Mouse (Mus musculus) telencephalon, adult 2 months (tissue): Measurements from ENCODE around the gene Pde4dip.

ENCODE experiments used
- DNase-seq: peaks from one replicate; pipeline ENCODE4 v3.0.0-alpha.2; 2011; ENCODE audit warnings: low read depth, low spot score

The Pde4dip gene

DNA sequence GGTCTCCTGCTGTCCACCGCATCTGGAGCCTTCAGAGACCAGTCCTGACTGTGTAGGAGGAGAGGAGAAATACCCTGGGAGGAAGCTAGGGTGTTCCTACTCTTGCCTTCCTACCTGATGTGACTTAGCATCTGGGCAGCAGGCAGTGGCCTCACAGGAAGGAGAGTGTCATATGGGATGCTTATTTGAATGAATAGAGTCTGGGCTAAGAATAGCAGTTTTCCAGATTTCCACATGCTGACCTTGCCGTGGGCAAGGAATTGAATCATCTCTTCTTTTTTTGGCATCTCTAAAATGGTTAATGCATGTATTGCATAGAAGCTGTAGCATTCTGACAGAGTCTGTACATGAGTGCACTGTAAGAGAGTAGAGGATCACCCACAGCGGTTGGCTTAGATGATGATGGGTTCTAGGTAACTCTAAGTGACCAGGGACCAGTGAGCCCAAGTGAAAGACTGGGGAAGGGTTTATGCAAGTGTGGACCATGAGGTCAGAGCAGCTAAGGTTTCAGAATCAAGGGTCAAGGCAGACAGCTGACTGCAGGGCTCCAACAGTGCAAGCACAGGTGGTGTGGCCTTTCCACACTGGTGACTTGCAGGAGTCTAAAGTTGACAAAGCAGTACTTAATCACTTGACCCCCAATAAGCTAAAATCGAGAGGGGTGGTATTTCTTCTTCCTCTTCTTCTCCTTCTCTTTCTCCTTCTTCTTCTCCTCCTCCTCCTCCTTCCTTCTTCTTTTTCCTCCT, 202.0 kb downstream of the Pde4dip start:
- no peak for DNase-seq

DNA sequence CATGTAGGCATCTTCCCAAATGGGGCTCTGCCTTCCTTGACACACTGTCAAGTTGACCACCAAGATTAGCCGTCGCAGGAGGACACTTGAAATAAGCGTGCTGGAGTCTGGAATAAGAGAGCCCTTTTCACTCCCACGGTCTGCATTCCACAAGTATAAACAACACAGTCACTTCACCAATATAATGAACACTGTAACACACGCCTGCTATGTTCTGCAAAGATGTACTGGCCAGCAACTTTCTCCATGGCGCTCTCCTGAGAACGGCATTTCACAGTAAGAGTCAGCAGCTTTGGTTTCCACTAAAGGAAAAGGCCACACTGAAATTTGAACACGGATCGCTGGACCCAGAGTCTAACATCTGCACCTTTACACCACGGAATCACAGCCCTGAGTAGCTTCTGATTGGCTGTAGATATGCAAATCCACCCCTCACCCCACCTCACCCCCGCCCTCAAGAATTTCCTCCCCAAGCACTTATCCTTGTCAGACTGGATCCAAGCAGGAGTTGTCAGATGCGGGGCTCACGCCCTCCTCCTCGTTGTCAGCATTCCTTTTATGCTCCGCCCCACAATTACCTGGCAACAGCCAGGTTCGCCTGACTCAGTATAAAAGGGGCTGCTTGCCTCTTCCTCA, 204.8 kb downstream of the Pde4dip start:
- DNase-seq = no peak

DNA sequence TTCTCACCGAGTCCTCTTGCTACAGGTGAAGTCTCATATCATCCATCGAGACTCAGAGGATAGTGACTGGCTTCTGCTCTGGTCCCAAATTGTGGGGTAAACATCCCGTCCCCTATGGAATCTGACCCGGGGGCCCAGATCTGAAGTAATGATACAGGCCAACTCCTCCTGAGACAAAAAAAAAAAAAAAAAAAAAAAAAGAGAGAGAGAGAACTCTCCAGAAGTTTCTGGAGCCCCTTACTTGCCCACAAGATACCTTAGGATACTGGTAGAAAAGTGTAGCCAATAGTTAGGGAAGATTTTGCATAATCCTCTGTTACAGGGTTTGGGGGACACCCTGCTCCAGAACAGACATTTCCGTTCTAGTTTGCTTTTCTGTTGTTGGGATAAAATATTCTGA, 205.9 kb downstream of the Pde4dip start:
- DNase-seq = no peak

DNA sequence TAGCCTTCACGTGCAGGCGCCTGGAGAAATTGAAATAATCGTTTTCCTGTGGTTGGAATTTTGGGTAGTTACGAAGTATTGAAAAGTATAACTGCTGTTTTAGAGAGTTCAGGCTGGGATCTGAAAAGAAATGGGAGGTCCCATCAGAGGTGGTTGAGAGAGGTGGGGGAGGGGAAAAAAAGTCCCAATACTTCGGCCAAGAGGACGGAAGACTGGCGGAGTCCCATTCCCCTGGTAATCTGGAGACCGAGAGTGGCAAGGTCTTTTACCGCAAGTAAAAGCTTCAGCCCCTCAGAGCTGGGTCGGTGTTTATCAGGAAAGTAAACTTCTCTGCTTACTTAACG, 206.4 kb downstream of the Pde4dip start:
- DNase-seq = no peak

DNA sequence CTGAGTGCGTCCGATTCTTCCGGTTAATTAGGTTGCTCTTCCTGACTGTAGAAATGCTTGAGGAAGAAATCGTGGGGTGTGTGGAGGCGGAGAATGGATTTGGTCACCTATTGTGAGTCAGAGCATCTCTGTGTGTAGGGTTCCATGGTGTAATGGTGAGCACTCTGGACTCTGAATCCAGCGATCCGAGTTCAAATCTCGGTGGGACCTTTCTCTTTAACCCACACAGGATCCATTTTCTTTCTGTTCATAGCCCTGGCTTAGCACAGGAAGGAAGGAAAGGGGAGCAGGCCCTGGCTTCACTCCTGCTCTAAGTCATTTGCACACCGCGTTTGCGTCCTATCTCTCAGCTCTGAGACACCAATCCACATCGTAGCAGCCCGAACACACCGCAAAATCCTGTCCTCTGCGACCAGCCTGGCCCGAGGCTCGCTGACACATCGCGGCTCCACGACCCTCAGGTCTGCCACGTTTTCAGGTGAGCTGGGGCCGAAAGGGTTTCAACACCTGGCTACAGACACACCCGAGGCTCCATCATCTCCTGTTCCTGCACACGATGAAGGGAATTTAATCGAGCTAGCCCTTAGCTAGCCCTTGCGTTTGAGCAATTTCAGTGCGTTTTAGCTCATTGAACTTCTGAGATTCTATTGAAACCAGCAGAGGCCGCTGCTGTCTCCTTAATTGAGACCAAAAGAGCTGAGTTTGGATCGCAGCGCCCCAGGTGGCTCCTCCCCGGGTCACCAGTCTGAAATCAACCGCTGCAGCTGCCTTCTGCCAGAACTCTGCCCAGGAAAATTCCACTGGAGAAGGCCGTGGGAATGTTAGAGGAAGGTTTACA, 207.0 kb downstream of the Pde4dip start:
- no peak for DNase-seq

DNA sequence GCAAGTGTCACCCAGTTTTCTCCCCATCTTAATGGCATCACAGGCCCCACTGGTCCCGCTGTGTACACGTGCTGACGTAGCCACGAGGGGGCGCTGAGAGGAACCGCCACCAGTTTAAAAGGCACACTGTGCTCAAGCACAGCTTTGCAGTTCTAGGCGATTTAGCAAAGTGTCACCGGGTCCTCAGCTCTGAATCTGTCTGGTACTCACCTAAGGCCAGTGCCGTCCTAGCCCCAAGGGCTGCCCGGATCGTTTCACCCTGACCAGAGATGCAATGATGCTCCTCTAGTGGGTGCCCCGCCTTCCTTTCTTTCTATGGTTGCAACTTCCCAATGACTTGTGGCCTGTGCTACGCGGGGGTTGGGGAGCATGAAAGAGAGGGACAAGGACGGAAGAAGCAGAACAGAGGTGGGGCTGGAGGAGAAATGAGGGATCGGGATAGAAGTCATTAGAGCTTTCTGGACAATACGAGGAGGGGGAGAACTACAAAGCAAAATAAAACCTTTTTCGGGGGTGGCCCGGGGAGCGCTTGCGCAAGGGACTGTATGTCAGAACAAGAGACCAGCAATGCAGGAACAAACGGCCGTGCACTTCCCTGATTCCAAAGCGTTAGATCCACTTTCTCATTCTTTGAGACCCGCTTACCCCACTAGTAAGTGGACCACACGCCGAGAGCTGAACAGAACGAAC, 207.7 kb downstream of the Pde4dip start:
- DNase-seq = no peak

DNA sequence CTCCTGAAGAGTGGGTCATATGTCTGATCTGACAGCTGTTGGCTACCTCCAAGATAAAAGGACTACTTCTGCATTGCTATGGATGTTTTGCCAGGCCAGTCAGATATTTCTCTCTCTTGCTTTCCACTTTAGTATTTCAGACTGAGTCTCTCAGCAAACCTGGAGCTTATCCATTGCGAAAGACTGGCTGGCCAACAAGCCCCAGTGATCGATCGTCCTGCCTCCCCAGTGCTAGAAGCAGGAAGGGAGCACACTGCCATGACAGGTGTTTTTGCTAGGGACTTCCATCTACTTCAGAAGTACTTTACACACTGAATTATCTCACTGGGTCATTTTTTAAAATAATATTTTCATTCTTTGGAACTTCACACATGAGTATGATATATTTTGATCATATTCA, 210.1 kb downstream of the Pde4dip start:
- DNase-seq = no peak

DNA sequence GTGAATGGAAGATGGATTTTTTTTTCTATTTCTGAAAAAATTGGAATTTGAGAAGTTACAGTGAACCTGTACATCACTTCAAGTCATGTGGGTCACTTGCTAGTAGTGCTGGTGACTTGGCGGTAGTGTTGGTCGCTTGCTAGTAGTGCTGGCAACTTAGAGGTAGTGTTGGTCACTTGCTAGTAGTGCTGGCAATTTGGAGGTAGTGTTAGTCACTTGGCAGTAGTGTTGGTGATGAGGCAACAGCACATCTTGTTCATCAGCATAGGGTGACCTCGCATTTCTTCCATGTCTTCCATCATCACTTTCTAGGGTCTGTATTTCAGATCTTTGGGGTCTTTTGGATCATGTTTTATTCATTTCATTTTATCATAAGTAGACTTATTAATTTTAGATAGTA, 212.4 kb downstream of the Pde4dip start:
- DNase-seq = no peak

DNA sequence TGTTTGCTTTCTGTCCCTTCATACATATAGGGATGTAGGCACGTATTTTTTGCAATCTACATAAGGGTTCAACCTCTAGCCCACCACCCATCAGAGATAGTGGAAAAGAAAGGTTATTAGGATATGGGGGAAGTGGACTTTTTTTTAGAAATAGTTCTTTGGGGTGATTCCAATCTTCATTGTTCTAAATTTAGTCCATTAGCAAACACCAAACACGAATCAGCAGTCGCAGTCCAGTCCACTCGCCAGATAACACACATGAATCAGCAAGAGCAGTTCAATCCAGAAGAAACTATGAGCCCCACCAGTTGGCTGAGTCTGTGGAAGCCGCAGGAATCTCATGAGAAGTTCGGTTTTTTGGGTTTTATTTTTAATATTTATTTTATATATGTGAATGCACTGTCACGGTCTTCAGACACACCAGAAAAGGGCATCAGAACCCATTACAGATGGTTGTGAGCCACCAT, 213.8 kb downstream of the Pde4dip start, which contains the start of gene Gm17651:
Gene Gm17651, minus strand, starts transcription at position 51 of the 467 bp plus-strand sequence.
- DNase-seq = no peak

DNA sequence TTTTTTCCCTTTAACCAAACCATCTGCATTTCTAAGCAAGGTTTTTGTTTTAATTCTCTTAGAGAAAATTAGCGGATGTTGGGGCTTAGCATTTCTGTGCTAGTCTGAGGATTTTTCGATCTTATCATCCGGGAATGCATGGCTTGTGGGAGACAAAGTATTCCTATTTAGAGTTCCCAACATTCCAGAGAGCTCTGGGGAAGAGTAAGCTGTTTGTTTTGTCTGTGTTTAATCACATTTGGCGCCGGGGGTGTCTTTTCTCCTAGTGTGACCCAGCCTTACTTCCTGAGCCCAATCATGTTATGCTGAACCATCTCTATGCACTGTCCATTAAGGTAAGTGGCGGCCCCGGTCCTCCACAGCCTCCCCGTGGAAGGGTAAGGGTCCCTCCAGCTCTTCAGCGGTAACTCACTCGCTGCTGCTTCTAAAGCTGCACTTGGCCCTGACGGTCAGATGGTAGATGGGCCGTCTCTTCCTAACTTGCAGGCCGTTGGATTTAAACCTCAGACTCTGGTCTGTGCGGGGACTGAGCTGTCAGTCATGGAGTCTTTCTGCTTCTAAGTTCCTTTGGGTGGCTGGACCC, 221.3 kb downstream of the Pde4dip start:
- DNase-seq = no peak

DNA sequence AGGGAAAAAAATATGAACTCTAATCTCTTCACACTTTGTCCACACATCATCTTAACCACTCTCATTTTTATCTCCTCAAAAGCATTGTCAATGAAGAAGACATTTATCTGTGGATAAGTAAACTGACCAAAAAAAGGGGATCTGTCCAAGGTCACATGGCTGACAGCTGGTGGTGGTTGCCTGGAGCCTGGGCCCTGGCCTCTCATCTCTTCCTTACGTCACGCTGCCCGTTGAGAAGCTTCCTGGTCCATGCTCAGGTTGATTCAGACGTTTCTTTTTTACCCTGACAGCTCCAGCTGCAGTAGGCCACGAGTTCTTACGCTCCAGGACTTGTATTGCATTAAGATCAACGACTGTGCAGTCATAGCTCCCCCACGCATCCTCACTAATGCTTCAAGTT, 222.4 kb downstream of the Pde4dip start:
- no peak for DNase-seq

DNA sequence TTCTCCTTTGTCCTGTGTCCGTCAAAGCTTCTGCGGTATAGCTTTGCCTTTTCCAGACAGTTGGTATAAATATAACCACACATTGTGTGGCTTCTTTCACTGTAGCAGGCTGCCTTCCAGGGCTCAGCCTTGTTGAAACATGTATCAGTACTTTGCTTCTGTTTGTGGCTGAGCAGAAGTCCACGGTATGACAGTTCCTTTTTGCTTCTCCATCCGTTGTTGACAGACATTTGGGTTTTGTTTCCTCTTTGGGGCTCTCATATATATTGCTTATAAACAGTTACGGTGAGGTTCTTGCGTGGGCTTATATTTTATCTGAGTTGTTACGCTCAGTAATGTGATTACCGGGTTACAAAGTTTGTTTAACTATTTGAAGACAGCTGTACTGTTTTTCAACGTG, 223.0 kb downstream of the Pde4dip start:
- DNase-seq = no peak

DNA sequence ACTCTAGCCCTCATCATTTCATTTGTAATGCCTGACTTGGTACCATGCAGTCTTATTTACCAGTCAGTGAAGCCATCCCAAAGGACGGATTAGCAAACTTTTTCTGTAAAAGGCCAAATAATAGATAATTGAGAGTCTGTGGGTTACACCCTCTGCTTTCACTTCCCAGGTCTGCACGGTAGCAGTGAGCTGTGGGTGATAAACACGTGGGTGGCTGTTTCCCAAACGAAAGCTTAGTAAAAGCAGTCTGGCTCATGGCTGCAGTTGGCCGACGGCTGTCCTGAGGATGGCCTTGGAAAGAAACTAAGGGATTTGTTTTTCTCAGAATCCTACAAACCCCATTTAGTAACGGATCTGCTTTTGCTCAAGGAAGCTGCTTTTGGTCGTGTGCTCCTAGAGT, 227.3 kb downstream of the Pde4dip start:
- no peak for DNase-seq

DNA sequence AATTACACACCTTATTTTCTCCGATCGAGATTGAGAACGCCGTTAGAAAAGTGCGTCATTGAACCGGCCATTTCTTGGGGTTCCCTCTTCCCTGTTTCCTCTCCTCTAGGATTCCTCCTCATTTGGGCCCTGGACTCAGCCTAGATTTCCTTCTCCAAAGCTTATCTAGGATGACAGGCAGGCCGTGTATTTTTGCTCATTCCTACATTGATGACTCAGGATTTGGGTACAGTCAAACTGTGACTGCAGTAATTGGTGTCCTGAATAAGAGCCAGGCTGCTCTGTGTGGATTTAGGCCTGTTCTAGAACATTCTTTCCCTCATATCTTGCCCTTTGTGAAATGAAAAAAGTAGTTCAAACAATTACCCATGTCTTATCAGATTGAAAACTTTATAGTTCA, 228.8 kb downstream of the Pde4dip start:
- no peak for DNase-seq

DNA sequence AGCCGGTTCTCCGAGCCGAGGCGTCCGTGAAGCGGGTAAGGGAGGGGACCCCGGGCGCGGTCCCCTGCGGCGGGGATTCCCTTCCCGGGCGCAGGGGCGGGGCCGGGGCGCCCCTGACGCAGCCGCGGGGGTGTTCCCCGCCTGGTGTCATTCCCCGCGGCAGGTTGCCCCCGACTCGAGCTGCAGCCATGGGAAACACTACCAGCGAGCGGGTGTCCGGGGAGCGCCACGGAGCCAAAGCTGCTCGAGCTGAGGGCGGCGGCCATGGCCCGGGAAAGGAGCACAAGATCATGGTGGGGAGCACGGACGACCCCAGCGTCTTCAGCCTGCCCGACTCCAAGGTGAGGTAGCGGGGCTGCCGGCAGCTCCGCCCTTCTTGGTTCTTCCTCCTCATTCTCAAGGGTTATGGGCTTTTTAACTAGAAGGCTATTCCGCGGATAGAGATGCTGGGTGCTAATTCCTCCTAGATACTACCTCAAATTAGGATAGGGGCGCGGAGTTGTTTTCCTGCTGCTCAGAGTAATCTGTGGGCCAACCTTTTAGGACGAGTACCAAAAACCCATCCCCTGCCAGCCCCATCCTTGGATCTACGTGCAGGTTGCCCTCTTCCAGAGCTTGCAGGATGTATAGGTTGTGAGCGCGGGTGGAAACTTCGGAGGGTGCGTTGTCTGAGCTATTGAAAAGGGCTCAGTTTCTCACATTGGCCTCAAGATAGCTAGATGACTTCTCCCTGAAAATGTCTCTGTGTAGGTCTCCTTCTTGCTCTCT, 229.9 kb downstream of the Pde4dip start:
- DNase-seq = peak; percentile 10

DNA sequence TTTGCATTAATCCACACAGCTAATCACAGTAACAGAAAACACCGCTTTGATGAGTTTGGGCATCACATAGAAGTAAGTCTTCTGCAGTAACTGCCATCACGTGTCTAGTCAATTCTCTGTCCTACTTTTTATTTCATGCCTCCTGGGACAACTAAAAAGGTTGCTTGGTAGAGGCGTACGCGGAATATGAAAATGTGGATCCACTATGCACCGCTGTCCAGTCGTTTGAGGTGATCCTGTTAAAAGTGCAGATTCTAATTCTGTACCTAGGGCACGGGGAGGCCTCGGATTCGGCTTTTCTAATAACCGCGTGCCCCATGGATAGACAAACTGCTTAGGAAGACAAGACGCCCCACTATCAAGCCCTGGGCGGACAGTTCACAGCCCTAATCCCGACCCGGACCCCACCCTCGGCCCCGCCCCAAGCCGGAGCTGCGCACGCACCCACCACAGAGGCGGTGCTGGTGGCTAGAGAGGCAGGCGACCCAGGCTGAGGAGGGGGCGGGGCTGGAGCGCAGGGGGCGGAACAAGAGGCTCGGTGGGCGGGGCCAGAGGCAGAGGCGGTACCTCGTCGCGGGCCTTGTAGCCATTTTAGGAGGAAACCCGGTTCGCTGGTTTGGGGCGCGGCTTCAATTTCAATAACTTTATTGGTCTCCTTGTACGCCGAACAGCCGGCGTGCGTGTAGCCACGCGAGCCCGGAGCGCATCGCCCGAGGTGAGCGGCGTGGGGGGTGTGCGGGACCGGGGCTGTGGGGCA, 230.7 kb downstream of the Pde4dip start, which contains the start of gene Prkab2:
Gene Prkab2, plus strand, starts transcription at position 539 of the 757 bp plus-strand sequence.
- peak; percentile 97 for DNase-seq

DNA sequence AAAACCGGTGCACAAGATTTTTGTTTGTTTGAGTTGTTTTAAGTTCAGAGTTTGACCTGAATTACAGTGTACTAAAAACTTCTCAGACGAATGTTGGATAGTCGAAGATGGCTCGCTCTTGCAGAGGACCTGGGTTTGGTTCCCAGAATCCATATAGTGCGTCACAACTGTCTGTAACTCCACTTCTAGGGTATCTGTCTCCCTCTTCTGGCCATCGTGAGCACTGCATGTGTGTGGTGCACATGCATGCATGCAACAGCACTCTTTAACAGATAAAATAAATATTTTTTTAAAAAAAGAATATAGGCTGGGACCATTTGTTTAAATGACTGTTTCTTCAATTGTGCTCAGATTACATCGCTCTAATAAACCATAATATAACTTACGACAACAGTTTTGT, 233.6 kb downstream of the Pde4dip start:
- no peak for DNase-seq

DNA sequence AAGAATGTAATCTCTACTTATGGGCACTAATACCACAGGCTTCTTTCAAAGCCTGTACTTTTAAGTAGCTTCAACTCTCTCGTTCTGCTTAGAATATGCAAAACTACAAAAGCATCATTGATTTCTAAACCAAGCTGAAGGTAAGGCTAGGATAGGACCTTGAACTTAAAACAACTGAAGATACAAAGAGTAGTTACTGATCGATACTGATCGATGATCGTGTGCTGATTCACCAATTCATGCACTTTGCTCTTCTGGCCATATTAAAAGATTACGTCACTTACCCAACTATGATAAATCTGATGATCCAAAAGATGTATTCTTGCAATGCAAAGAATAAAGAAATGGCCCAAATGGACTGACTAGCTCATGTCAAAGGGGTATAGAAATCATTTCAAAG, 234.7 kb downstream of the Pde4dip start:
- DNase-seq = no peak

DNA sequence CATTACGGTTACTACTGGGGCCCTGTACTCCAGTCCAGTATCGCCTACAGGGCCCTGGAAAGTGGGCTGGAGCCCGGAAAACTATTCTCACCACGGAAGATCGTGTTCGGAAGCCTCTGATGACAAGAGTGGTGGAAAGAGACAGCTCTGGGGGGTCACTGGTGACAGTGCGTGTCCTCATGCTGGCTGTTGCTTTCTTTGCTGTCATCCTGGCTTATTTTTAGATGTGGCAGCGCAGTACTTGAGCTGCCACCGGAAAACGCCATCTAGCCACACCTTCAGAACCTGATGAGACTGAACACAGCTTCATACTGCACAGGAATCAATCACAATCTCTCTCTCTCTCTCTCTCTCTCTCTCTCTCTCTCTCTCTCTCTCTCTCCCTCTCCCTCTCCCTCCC, 236.9 kb downstream of the Pde4dip start:
- no peak for DNase-seq

DNA sequence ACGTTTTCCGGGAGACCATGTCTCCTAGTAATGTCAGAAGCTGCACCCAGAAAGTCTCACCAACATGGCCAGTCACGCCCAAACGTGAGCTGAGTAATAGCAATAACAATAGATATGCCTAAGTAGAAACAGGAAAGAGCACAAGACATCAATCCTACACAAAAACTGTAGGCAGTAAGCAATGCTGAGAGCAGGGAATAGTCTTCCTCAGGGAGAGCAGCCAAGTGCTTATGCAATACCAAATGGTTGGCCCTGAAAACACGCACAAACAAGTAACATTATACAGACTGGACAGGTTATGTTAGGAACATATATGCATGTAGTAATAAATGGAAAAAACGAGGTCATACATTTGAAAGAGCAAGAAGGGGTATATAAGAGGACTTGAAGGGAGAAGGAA, 239.0 kb downstream of the Pde4dip start:
- no peak for DNase-seq
